Mouse (Mus musculus): ENCODE data around the gene Acot11. TPM values are rescaled to one million over a fixed set of nuclear protein-coding genes. Genes with fewer than 3 reads are reported as not detected.
"Not testable (repeated sequence)": the region's sequence is repeated elsewhere in the genome, so short reads cannot be mapped to it uniquely, and the experiment has no call there.

Gene Acot11
- polyA plus RNA-seq, 1 experiment from 2014 or later: 2.4 TPM

- ATAC-seq (ENCODE audit: low FRiP score, low read depth): no peak
- Histone ChIP-seq H3K9me3 (no peaks in the 10 kb centered on the region), H3K4me1 (replicated peaks) (peaks cover 13% of the 10 kb centered on the region), H3K27ac (replicated peaks) (no peak overlapping the region), H3K27me3 (peaks cover 7% of the 10 kb centered on the region; the same call in 1 of the 2 replicates), H3K4me2 (peak overlapping the region; percentile 49), H3K4me3 (peak overlapping the region; percentile 20), H3K36me3 (no peaks in the 10 kb centered on the region), H3K9ac (peak overlapping the region; percentile 36; the same call in 1 of the 2 replicates)
- 48% methylated on average over 16 of the region's 16 CpGs for WGBS
These were observed 443 bp downstream of the Acot11 start for GRCm38 (mm10) chr4:106804201-106804909.

GRCm38 (mm10) chr4:106803781-106804180 lies 1.0 kb downstream of the Acot11 start:
- Histone ChIP-seq H3K9me3 (no peaks in the 10 kb centered on the region), H3K9ac (no peak overlapping the region), H3K36me3 (no peaks in the 10 kb centered on the region), H3K4me3 (no peak overlapping the region), H3K27me3 (peaks cover 7% of the 10 kb centered on the region; the same call in 1 of the 2 replicates), H3K27ac (replicated peaks) (no peak overlapping the region), H3K4me1 (replicated peaks) (peaks cover 13% of the 10 kb centered on the region), H3K4me2 (no peak overlapping the region)
- 83% methylated on average over 4 of the region's 4 CpGs for WGBS
- no peak for ATAC-seq (ENCODE audit: low FRiP score, low read depth)

GRCm38 (mm10) chr4:106799772-106800336 lies 4.9 kb downstream of the Acot11 start:
- no peaks in the 10 kb centered on the region for H3K36me3 ChIP-seq
- H3K4me2 ChIP-seq: peak overlapping the region; percentile 29
- 10% methylated on average over 14 of the region's 15 CpGs for WGBS
- H3K4me3 ChIP-seq: peak overlapping the region; percentile 0; the same call in 1 of the 2 replicates
- H3K4me1 ChIP-seq (replicated peaks): peaks cover 11% of the 10 kb centered on the region
- no peak overlapping the region for H3K27ac ChIP-seq (replicated peaks)
- no peak overlapping the region for H3K9ac ChIP-seq
- no peaks in the 10 kb centered on the region for H3K9me3 ChIP-seq
- peak; percentile 81 for ATAC-seq (ENCODE audit: low FRiP score, low read depth)
- peaks cover 7% of the 10 kb centered on the region; the same call in 1 of the 2 replicates for H3K27me3 ChIP-seq

- Histone ChIP-seq H3K27me3 (peaks cover 1% of the 10 kb centered on the region; the same call in 1 of the 2 replicates), H3K9ac (no peak overlapping the region), H3K4me3 (no peak overlapping the region), H3K36me3 (no peaks in the 10 kb centered on the region), H3K4me1 (replicated peaks) (peaks cover 6% of the 10 kb centered on the region), H3K27ac (replicated peaks) (no peak overlapping the region), H3K9me3 (no peaks in the 10 kb centered on the region), H3K4me2 (no peak overlapping the region; the same call in 1 of the 2 replicates)
- WGBS: 60% methylated on average over 10 of the region's 10 CpGs
- ATAC-seq (ENCODE audit: low FRiP score, low read depth): no peak
These were observed 5.8 kb downstream of the Acot11 start for GRCm38 (mm10) chr4:106798908-106799546.

GRCm38 (mm10) chr4:106795289-106795688 lies 9.5 kb downstream of the Acot11 start:
- 94% methylated on average over 2 of the region's 2 CpGs for WGBS
- no peaks in the 10 kb centered on the region for H3K36me3 ChIP-seq
- H3K4me1 ChIP-seq (replicated peaks): peaks cover 6% of the 10 kb centered on the region
- H3K4me2 ChIP-seq: no peak overlapping the region
- no peak overlapping the region for H3K9ac ChIP-seq
- no peak overlapping the region for H3K27ac ChIP-seq (replicated peaks)
- no peak overlapping the region for H3K4me3 ChIP-seq
- no peaks in the 10 kb centered on the region for H3K9me3 ChIP-seq
- no peak for ATAC-seq (ENCODE audit: low FRiP score, low read depth)
- H3K27me3 ChIP-seq: no peaks in the 10 kb centered on the region

GRCm38 (mm10) chr4:106794247-106794646 lies 10.6 kb downstream of the Acot11 start:
- no peak overlapping the region for H3K4me2 ChIP-seq
- H3K4me1 ChIP-seq (replicated peaks): 0 out of 2 replicates have a peak, but pooled peaks cover 6% of the 10 kb centered on the region
- no peak for ATAC-seq (ENCODE audit: low FRiP score, low read depth)
- no peak overlapping the region for H3K27ac ChIP-seq (replicated peaks)
- no peaks in the 10 kb centered on the region for H3K27me3 ChIP-seq
- no peak overlapping the region for H3K4me3 ChIP-seq
- H3K9me3 ChIP-seq: no peaks in the 10 kb centered on the region
- no peak overlapping the region for H3K9ac ChIP-seq
- H3K36me3 ChIP-seq: no peaks in the 10 kb centered on the region
- WGBS: 97% methylated on average over 7 of the region's 7 CpGs

GRCm38 (mm10) chr4:106793826-106794225 lies 11.0 kb downstream of the Acot11 start:
- WGBS: 94% methylated on average over 9 of the region's 9 CpGs
- not testable (repeated sequence) for ATAC-seq (ENCODE audit: low FRiP score, low read depth)

GRCm38 (mm10) chr4:106792276-106792675 lies 12.5 kb downstream of the Acot11 start:
- H3K36me3 ChIP-seq: no peaks in the 10 kb centered on the region
- no peaks in the 10 kb centered on the region for H3K9me3 ChIP-seq
- H3K4me1 ChIP-seq (replicated peaks): peaks cover 14% of the 10 kb centered on the region
- H3K4me2 ChIP-seq: no peak overlapping the region
- ATAC-seq (ENCODE audit: low FRiP score, low read depth): no peak
- no peaks in the 10 kb centered on the region for H3K27me3 ChIP-seq
- no peak overlapping the region for H3K9ac ChIP-seq
- no peak overlapping the region for H3K4me3 ChIP-seq
- H3K27ac ChIP-seq (replicated peaks): no peak overlapping the region

More at GRCm38 (mm10) chr4:106793826-106794225, 11.0 kb downstream of the Acot11 start:
- not testable (repeated sequence) for H3K4me3 ChIP-seq; H3K9me3 ChIP-seq; H3K9ac ChIP-seq; H3K36me3 ChIP-seq; H3K4me1 ChIP-seq (replicated peaks); H3K4me2 ChIP-seq; H3K27me3 ChIP-seq; H3K27ac ChIP-seq (replicated peaks)

GRCm38 (mm10) chr4:106790938-106791337 lies 13.9 kb downstream of the Acot11 start:
- H3K27ac ChIP-seq (replicated peaks): no peak overlapping the region
- ATAC-seq (ENCODE audit: low FRiP score, low read depth): no peak
- no peaks in the 10 kb centered on the region for H3K36me3 ChIP-seq
- no peak overlapping the region for H3K9ac ChIP-seq
- WGBS: 95% methylated on average over 1 of the region's 1 CpGs
- no peaks in the 10 kb centered on the region for H3K9me3 ChIP-seq
- H3K4me2 ChIP-seq: no peak overlapping the region
- peaks cover 27% of the 10 kb centered on the region for H3K4me1 ChIP-seq (replicated peaks)
- H3K27me3 ChIP-seq: no peaks in the 10 kb centered on the region
- H3K4me3 ChIP-seq: no peak overlapping the region

GRCm38 (mm10) chr4:106790218-106790617 lies 14.6 kb downstream of the Acot11 start:
- ATAC-seq (ENCODE audit: low FRiP score, low read depth); H3K27ac ChIP-seq (replicated peaks); H3K9ac ChIP-seq; H3K4me2 ChIP-seq; H3K4me3 ChIP-seq; H3K27me3 ChIP-seq; H3K9me3 ChIP-seq; H3K36me3 ChIP-seq: not testable (repeated sequence)
- 81% methylated on average over 5 of the region's 5 CpGs for WGBS
- H3K4me1 ChIP-seq (replicated peaks): peaks cover 34% of the 10 kb centered on the region

- ATAC-seq (ENCODE audit: low FRiP score, low read depth): no peak
- WGBS: 53% methylated on average over 9 of the region's 9 CpGs
- Histone ChIP-seq H3K4me2 (no peak overlapping the region), H3K27ac (replicated peaks) (no peak overlapping the region), H3K27me3 (no peaks in the 10 kb centered on the region), H3K9me3 (no peaks in the 10 kb centered on the region), H3K4me1 (replicated peaks) (peaks cover 35% of the 10 kb centered on the region), H3K4me3 (no peak overlapping the region), H3K9ac (no peak overlapping the region), H3K36me3 (no peaks in the 10 kb centered on the region)
These were observed 15.1 kb downstream of the Acot11 start for GRCm38 (mm10) chr4:106789705-106790104.

- Histone ChIP-seq H3K4me2 (no peak overlapping the region), H3K27ac (replicated peaks) (no peak overlapping the region), H3K27me3 (no peaks in the 10 kb centered on the region), H3K9me3 (no peaks in the 10 kb centered on the region), H3K36me3 (no peaks in the 10 kb centered on the region), H3K9ac (no peak overlapping the region), H3K4me3 (no peak overlapping the region), H3K4me1 (replicated peaks) (peaks cover 35% of the 10 kb centered on the region)
- WGBS: 88% methylated on average over 11 of the region's 11 CpGs
- ATAC-seq (ENCODE audit: low FRiP score, low read depth): no peak
These were observed 16.2 kb downstream of the Acot11 start for GRCm38 (mm10) chr4:106788627-106789026.

Data from hindbrain, embryonic 15.5 days (tissue).